Mouse (Mus musculus) liver, adult (tissue): ENCODE measurements at regions not wholly inside any gene's neighbourhood (a gene's known extent, or its start where the extent isn't known, plus 50 kb on each side); places are given as distances from the start of the nearest gene placed in this dataset.

Experiments
- GATA4 ChIP-seq: IDR thresholded peaks from 2 replicates; pipeline ENCODE4 v1.6.1; 2014; ENCODE audit warnings: mild to moderate bottlenecking, low read length; ENCODE audit not compliant: insufficient replicate concordance

DNA sequence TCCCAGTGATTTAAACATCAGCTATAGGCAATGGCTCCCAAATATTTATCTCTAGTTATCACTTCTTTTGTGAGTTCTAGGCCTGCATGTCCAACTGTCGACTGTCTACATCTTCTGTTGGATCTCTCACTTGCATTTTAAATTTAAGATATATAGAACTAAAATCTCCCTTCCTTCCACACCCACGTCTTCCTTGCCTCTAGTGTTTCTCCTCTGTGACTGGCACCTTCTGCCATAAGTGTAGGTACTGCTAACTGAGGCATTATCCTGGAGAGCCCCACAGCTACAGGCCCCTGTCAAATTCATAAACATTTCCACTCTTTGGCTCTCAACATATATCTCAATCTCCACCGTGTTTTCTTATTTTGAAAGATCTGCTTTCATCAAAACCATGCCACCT is 575.0 kb downstream of the Bcl11a start:
- TF ChIP-seq GATA4, result no peak

DNA sequence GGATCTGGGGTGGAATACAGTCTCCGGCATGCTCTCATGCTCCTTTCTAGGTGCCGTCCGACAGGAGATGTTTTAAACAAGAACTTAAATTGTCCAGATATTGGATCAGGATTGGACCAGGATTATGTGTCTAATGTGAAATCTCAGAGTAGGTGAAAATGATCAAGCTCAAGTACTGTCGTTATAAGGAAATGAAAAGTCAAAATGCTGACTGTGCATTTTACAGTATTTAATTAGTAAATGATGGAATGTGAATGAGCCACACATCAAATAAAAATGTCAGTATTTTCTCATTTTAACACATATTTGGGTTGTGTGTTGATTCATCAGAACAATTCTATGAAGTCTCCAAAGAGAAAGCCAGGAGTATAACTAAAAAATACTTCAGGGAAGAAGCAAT is 586.2 kb downstream of the Bcl11a start:
- TF ChIP-seq GATA4, result no peak

DNA sequence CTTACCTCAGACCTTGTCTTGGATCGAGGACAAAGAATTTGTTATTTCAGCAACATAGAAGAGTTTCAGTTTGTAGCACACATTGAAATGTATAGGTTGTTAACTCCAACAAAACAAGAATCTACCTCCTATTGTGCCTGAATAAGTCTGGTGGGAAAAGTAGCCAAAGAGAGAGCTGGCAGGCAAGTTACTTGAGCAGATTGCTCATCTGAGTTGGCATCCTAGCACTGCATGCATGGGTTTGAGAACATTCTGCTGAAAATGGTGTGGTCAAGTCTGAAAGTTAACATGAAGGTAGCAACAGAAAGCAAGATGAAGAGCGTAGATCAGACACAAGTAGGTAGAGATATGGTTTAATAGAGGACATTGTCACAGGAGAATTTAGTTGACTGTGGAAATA is 587.5 kb downstream of the Bcl11a start:
- TF ChIP-seq GATA4, result no peak

DNA sequence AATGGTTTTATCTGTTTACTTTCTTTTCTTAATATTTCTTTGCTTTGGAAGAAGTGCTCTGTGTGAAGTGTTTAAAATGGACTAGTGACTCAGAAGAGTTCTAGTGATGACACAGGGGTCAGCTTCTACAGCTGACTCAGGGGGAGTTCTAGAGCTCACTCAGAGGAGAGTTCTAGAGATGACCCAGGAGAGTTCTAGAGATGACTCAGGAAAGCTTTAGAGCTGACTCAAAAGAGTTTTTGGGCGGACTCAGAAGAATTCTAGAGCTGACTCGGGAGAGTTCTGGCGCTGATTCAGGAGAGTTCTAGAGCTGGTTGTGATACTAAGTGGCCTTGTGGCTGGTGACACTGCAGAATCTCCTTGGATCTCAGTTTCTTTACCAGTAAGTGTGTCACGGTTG is 593.8 kb downstream of the Bcl11a start:
- TF ChIP-seq GATA4, result no peak

DNA sequence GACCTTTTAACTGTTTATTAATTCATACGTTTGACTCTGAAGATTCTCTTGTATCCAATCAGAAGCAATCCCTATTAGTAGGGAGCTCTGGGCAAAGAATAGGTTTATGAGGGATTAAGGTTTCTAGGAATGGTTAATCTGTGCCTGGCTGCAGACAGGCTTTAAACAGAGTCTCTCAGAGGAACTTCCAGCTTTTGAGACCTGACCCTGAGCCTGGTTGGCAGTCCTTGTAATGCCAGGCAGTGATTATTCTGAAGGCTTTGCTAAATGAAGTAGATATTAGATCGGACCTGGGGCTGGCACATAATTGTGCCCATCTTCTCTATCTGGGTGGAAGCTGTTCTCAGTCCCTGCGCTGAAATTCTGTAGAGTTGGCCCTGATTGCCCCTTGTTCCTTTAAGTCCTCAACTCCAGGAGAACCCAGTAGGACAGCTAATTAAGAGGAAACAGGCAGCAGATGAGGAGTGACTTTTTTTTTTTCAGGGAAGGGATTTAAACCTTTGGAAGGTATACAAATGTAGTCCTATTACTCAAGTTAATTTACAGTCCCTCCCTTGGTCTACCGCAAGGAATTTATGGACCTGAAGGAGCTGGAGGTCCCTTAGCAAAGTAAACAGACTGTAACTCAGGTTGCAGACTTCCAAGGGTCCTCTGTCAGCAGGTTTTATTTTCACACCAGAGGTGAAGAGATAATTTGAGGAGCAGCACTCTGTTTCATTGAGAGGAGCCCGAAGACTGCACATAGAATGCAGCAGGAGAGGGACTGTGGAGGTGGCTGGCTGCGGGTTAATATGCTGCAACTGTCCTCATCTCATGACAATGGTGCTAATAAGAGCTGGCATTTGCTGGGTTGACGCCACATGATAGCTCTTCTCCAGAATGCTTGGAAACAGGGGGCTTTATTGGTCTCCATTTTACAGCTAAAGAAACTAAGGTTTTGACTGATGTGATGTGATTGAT is 595.7 kb downstream of the Bcl11a start:
- no peak for TF ChIP-seq GATA4

DNA sequence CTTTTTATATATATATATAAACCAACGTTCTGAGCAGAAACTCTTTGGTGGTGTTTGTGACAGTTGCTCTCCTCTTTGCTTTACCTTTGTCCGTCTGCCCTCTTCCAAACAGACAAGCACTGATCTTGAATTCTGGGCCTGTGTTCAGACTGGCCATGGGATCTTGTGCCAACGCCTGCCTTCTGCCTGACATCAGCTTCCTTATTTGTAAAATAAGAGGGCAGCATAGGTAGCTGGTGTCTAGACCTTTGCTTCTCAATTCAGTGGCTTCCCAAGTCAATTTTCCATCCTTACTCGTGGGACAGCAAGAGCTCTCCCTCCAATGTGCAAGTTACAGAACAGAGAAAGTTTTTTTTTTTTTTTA is 596.3 kb downstream of the Bcl11a start:
- TF ChIP-seq GATA4, result no peak

DNA sequence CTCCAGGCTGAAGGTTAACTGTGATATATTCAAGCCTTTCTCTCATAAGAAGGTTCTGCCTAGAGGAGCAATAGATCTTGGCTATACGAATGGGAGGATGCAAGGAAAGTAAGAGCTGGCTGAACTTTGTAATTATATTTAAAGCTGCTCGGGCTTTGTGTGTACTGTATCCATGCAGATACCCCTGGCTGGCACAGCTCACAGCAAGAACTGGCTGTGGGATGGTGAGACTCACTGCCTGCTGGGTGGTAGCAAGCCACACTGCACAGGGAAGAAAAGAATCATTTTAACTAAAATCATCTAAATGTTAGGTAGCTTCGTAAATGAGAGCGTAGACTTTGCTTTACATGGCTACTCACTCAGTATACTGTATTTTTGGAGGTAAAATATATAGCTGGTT is 599.2 kb downstream of the Bcl11a start:
- no peak for TF ChIP-seq GATA4

DNA sequence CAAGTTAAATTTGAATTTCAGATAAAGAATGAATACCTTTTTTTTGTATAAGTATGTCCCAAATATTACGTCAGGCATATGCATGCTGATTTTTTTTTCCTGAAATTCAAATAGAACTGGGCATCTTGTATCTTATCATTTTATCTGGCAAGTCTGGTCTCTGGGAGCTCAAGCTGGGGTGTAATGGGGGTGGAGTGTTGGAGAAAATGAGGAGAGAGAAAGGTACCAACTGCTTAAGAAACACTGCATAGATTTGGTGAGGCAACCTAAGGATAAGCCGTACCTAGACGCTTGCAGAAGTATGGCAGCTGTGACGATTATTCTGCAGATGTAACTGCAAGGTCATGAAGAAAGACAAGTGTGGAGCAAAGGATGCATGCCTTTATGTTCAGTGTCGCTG is 601.7 kb downstream of the Bcl11a start:
- no peak for TF ChIP-seq GATA4

DNA sequence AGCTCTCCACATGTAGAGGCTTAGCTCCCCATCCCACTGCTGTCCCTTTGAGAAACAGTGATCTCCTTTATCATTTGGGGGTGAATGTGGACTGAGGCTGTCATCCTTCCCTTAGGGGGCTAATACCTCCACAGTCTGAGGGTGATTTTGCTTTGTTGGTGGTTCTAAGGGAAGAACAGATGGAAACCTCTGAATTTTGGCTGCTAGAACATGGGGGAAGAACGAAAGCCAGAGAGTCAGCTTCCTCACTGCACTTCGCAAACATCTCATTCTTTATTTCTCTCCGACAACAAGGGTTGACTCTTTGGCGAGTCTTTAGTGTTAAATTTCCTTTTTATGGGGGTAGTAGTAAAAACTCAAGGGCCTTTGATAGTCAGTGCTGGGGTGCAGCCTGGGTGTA is 604.6 kb downstream of the Bcl11a start:
- TF ChIP-seq GATA4, result no peak

DNA sequence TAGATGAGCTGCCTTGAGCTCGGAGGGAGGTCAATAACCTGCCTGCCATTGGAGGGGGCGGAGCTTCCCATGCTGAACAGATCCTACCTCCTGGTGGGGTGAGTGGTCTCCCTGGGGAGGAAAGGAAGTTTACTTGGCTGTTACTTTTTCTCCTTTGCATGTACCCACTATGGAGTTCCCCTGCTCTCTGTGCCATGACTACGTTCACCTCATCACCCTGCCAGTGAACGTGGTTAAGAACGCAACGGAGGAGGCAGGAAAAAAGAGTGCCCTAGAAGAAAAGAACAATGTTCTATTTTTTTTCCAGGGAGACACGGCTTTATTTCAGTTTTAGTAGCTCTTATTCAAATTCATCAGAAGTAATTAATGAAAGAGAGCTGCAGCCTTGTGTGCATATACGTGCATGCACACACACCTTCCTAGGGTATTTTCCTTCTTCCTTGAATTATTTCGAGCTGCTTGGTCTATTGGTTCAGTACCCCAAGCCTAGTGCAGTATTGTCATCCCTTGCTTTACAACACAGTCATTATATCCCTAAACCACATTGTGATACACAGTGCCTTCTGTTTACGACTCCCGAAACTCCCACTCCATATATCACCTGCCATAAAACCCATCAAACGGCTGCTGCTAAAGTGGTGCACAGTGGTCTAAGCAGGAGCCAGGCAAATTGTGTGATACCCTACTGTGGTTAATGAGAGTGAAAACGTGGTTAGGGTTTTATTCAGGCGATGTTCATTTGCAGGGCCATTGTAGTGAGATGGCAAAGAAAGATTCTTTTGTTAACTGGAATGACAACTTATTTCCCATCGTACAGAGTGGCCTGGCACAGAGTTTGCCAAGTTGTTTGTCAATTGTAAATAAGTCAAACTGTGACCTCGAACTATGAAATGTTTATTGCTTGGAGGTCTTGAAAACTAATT is 608.0 kb downstream of the Bcl11a start:
- TF ChIP-seq GATA4, result no peak

DNA sequence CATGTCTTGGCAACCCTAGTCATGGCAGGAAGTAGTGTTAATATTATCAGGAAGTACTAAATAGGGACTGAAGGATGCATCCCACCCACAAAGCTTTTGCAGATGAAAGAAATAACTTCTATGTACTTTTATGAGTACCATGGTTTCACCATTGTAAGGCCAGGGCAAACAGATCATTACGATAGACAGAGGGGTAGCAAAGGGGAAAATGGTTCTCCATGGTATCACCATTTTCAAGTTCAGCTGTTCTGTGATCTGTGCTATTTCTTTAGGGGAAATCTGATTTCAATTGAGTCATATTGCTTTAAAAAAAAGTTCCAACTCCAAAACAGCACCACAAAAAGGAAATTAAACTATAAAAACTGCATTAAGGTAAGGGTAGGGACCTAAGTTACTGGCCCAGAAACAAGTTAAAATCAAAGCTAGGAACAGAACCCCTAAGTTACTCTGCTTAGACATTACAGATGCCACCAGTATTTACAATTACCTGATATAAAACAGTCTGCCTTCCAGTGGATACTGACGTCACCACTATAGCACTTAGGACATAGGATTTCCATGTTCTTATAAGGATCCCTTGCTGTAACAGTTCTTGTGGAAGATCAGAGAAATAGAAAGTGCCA is 610.4 kb downstream of the Bcl11a start:
- TF ChIP-seq GATA4, result no peak

DNA sequence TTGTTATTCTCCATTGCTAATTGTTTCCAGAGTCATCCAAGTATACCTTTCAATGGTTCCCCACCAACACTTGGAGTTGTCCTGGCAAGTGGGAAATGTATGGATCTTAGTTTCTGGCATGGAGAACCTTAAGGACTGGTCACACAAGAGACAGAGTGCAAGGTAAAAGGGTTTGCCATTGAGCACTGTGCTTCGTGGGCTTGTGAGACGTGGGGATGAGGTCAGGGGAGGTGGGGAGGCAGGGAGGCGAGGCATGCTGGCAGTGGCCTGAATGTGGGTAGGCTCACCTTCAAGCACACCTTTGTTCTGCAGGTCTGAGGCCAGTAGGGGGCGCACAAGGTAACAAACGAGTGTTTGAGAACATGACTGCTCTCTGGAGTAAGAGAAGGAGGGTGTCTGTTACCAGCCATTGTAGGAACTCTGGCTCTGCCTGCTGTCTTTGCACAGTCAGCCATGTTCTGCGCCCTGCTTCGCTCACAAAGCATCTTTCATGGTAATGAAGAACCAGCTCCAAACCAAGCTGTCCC is 612.0 kb downstream of the Bcl11a start:
- no peak for TF ChIP-seq GATA4

DNA sequence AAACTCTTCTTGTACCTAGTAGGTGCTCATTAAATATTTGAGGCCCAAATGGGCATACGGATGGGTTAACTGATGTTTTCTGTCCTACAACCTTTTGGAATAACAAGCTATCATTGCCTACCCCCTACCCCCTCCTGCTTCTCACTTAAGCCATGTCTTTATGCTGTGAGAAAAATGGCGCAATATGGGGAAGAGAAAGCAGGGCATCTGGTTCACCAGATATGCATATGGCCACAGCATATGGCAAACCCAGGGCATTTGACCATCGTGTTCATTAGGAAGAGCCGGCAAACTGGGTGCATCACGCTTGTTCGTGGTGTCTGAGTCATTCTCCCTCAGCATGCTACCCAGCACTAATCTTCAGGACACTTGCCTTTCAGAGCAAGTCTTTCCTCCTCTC is 616.1 kb downstream of the Bcl11a start:
- TF ChIP-seq GATA4, result no peak

DNA sequence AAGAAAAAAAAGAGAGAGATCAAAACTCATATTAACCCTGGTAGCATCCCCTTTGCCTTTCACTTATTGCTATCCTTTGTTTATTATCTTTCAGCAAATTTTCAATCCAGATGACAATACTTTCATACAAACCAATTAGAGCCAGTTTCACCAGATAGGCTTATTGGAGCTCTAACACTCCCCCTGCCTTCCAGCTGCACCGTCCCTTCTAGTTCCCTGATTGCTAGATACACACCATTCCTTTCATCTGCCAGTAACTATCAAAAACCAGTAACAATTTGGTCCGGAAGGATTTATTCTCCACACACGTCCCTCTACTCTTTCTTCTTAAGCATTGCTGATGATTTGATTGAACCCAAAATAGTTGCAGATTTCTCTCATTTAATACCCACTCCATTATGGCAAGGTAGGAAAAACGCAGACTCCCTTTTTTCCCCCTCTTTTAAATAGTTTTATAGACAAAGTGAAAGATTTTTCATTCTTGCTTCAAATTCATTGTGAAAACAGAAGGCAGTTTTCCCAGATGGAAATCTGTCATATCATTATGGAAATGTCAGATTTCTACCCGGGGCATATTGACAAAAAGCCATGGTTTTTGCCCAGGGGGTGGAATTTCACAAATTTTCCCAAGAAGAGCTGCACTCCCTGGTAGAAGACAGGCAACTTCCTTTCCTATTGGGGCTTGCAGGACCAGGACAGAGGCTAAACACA is 617.3 kb downstream of the Bcl11a start:
- TF ChIP-seq GATA4, result no peak

DNA sequence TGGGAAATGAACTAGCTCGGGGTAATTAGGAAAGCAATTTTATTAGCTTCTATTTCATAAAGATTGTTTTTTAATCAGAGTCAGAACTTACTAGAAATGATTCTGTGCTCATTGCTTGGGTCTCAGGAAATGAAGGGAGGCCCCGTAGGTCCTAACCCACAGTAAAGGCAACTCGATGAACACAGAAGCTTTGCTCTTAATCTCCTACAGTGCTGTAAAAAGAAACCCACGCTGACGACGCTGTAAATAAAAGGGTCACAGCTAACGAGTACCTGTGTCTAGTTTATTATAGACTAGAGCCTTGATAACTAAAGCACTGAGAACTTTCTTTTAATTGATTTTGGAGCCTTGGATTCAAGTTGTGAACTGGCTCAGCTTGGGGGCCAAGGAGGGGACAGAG is 618.7 kb downstream of the Bcl11a start:
- no peak for TF ChIP-seq GATA4
